Mouse (Mus musculus): ENCODE measurements around the gene Bad.
A peak's percentile ranks its signal among the peaks of the same experiment; 100 is the strongest.
"Not testable (repeated sequence)": the region's sequence is repeated elsewhere in the genome, so short reads cannot be mapped to it uniquely, and the experiment has no call there.

The Bad gene

DNA sequence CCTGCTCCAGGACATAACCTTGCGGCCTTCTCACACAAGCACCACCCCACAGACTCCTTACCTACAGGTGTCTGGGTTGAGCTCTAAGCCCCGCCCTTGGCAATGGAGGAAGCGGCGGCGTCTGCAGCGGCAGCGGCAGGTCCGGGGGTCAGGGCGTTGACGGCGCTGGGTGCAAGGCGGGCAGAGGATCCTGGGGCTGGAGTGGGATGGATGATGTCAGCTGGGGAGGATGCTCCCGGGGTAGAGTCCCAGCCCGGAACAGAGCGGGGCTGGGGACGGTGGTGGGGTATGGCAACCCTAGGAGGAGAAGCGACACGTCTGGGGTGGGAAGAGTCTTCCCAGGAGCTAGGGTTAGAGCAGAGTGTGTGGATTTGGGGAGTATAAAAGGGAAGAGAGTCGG is 43.6 kb downstream of the Bad start:
- DNase-seq (ENCODE audit: low spot score in 2 of 2): no peak

DNA sequence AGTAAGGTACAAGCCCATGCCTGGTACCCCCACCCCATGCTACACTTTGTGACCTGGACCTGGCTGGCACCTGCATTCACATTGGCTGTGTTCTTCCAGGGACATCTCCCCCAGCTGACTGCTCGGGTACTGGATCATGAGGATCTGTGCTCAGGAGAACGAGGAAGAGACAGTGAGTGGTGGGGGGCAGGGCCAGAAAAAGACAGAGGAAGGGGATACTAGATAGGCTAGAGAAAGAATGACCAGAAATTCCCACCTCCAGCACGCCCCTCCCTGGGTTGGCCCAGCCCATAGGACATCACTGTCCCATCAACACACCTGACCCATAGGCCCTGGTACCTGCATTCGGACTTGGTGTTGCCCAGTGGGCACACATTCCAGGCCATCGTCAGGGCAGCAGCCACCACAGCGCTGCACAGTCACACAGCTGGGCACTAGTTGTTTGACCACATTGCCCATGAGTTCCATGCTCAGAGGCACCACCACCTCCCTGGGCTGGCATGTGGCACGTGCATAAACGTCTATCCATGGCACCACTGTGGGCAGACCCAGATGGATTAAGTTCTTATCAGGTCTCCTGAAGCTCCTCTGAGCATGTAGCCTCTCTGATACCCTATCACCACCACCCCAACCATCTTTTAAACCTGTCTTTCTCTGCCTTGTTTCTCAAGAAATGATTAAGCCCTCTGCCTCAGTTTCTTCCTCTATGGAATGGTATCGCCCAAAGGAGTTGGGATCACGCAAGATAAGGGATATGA is 44.5 kb downstream of the Bad start:
- DNase-seq (ENCODE audit: low spot score in 2 of 2): no peak

DNA sequence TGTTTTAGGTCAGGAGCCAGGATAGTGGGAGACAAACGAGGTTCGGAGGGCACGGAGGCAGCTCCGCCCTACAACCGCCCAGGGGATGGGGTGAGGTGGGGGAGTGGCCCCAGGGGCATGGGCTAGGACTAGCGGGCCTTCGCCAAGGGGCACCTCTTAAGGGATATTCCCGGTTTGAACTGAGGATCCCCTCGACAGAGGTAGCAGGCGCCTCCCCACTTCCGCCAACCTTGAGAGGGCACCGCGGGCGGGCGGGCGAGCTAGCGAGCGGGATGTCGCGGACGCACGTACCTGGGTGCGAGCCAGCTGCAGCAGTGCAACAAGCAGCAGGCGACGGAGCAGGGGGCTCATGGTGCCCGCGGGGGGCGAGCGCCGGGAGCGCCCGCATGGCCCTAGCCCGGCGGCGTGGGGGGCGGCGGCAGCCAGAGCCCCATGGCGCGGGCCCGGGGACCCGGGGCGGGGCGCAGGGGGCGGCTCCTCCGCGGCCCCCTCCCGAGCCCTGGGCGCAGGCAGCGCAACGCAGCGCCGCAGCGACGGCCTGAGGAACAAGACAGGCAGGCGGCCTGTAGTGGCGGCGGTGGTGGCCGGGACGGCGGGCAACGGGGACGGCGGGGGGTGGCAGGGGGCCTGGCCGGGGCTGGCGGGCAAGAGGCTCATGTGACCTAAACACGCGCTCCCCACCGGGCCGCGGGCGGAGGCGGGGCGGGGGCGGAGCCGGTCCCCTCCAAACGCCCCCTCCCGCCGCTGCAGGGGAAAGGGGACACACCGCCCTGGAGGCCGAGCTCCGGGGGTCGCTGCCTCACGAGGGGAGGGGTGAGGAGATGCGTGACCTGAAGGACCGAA is 45.6 kb downstream of the Bad start, which contains the start of gene Vegfb:
TSS of gene Vegfb (minus strand) at position 591 of the 843 bp plus-strand sequence.
- peak; percentile 48 to 74 for DNase-seq (ENCODE audit: low spot score in 2 of 2)

DNA sequence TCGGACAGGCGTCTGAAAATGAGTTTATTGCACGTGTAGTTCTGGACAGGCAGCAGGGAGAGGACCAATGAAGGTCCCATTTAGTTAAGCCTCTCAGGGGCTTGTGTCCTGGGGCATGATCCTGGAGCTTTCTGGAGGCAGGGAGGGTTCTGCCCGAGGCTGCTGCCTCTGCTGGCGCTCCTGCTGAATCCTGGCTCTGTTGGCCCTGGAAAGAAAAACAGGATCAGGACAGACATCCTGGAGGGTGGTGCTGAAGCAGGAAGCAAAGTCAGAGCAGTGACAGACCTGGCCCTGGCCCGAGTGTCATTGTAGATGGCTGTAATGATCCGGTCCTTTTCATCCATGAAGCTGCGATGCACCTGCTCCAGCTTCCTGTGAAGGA is 46.2 kb downstream of the Bad start:
- DNase-seq (ENCODE audit: low spot score in 2 of 2): no peak

DNA sequence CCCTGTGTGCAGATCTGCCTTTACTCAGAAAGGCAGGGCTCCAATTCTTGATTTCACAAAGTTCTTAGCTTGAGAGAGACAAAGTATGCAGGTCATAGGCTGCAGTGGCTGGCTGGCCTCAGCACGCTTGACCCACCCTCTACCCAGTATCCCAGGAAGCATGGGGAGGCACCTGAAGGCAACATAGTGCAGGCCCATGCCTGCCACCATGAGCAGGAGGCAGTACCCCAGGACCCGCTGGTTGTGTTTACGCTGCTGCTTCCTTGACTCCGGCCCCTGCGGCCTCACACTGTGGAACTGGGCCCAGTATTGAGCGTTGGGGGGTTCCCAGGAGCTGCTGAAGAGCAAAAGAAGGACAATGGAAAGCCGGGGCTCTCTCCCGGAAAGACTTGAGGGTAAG is 47.6 kb downstream of the Bad start:
- DNase-seq (ENCODE audit: low spot score in 2 of 2): peak in 1 of 2 experiments; percentile 71

DNA sequence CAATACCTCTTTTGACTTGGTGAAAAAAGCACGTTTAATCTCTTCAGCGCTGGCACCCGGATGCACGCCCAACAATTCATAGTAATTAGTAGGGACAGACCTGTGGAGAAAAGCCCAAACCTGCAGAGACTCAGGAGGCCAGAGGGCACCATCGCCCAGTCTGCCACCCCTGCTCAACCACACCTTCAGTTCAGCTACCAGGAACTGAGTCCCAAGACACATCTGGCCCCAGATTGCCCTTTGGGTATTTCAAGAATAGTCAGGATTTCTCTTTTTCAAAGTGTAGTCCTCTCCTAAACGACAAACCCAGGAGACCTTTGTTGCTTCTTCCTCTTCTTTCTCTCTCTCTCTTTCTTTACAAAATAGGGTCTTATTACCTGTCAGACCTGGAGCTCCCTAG is 49.1 kb downstream of the Bad start:
- DNase-seq (ENCODE audit: low spot score in 2 of 2): no peak

DNA sequence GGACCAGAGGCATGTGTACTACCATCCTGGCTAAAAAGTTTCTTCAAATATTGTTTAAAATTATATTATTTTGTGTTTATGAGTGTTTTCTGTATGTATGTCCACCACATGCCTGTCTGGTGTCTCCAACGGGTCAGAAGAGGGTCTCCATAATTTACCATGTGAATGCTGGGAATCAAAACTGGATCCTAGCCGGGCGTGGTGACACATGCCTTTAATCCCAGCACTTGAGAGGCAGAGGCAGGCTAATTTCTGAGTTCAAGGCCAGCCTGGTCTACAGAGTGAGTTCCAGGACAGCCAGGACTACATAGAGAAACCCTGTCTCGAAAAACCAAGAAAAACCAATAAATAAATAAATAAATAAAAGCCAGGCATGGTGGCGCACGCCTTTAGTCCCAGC is 49.5 kb downstream of the Bad start:
- DNase-seq (ENCODE audit: low spot score in 2 of 2): not testable (repeated sequence)

DNA sequence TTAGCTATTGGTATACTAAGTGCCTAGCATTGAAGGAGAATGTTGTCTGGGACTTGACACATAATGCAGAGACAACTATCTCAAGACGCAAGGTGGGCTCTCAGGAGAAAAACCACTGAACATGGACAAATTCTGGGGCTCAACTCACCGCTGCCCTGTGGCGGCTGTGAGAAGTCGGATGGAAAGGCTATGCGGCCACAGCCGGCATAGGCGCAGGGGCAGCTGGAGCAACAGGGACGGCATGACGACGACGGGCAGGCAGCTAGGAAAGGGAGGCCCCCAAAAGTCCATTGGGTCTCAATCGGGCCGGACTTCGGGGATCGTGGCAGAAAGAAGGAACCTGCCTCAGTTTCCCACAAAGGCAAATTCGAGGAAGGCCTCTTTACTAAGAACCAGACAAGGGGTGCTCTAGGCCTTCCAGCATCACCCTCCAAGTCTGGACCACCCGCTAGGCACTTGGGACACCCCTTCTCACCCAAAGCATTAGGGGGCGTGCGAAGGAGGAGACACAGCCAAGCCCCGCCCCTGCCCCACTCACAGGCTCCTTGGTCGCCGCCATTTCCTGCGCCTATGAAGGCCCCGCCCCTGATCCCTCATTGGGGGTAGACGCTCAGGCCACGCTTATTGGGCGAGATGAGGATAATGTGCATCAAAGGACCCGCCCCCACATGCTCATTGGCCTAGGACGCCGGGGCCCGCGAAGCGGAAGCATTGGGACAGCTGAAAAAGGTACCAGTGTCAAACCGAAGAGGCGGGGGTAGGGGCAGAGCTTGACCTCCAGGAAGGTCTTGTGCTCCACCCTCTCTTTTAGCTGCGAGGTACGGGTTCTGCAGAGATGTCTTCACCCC is 50.6 kb downstream of the Bad start, which contains the start of gene Dnajc4:
TSS of gene Dnajc4 (minus strand) at position 562 of the 848 bp plus-strand sequence.
- peak; percentile 89 to 95 for DNase-seq (ENCODE audit: low spot score in 2 of 2)

DNA sequence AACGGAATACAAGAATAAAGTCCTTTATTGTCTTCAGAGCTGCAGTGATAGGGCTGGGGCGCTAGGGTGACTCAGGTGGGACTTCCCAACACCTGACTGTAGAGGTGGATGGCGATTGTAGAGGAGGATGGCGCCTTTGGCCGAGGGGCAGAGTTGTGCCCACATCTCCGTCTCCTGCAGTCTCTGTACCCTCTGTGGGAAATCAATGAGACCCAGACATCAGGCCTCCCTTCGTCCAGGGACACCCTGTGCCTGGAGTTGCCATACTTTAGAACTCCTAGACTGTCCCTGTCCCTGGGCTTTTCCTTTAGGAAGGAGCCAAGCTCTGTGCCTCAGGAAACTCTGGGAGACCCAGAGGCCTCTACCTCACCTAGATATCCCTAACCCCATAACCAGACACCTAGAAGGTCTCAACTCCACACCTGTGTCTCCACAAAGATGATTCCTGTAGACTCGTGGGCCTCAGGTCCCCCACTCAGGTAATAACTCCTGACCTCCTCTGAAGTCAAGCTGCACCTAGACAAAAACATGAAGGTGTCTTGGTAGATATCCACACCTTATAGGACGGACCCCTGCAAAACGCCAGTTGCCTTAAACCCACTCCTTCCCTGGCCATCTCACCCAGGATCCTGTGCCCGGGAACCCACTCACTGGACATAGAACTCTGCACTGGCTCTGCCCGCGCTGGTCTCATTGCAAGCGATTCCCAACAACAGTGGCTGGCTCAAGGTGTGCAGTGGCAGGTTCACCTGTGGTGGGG is 51.5 kb downstream of the Bad start:
- no peak for DNase-seq (ENCODE audit: low spot score in 2 of 2)

DNA sequence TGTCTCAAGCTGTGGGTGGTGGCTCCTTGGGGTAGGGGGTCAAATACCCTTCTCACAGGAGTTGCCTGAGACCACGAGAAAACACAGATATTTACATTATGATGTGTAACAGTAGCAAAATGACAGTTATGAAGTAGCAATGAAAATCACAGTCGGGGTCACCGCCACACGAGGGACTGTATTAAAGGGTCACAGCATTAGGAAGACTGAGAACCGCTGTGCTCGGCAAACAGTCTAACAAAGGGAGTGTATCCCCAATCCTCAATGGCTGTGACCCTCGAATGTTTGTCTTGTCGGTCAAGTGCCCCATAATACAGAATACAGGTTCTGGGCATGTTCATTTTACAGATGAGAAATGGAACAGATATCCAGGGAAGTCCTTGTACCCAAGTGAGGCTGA is 52.3 kb downstream of the Bad start:
- no peak for DNase-seq (ENCODE audit: low spot score in 2 of 2)

DNA sequence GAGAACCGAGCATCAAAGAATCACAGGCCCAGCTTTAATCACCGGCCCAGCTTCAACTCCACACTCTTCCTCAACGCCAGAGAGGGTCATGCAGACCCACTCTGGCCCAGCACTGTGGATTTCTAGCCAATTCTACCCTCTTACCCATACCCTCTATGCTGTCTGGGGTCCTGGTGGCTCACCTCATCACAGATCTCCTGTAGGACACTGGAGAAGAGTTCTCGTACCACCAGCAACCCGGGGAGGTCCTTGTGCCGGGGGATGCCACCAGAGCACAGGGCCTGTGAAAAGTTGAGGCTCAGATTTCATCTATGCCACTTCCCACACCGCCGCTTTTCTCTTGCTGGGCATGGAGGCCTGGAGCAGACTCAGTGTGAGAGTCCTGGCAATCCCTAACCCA is 52.8 kb downstream of the Bad start:
- no peak for DNase-seq (ENCODE audit: low spot score in 2 of 2)

DNA sequence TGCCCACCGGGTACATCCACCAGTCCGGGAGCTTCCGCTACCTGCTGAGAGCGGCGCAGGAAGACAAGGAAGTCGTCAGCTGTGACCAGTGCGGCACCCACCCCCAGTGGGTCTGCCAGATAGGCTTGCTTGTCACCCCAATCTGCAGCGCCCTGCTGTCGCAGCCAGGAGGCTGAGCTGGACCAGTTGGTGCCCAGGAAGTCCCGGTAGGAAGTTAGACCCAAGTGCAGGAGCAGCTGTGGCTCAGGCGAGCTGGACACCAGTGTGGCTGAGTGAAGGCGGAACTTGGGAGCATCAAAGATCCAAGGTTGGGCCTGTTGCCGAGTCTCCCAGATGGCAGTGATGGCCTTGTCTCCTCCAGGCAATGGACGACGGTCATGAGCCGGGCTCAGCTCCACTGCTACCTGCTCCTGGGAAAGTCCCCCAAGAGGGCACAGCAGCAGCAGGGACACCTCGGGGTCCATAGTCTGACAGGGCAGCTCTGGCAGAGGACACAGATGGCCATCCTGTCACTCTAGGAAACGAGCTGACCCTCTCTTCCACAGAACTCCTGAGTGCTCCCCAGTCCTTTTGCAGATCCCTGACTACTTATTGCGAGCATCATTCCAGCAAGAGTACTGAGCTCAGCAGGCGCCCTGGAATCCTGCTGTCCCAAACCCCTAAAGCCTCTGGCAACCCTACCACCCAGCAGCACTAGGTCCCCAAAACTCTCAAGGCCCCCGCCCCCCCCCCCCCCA is 53.8 kb downstream of the Bad start:
- no peak for DNase-seq (ENCODE audit: low spot score in 2 of 2)

DNA sequence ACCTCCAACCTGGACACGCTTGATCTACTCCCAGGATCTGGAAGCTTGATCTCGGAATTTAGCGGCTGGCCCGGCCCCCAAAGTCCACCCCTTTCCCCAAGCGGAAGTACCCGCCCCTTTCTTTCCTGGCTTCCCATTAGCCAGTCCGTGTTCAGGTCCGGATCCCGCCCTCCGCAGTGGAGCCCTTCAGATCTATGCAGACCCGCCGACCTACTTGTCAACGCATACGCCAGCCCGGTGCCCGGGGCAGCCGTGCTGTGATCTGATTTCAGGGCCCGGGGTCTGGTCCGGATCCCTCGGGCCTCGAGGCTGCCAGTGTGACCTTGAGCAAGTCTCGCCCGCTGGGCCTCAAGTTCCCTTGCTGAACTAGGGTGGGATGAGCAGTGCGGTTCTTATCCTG is 54.3 kb downstream of the Bad start, which contains the start of the genes Nudt22 and Trpt1:
TSS of gene Nudt22 (minus strand) at position 112 of the 400 bp plus-strand sequence.
TSS of gene Trpt1 (plus strand) at position 126 of the 400 bp plus-strand sequence.
- peak; percentile 81 to 83 for DNase-seq (ENCODE audit: low spot score in 2 of 2)

DNA sequence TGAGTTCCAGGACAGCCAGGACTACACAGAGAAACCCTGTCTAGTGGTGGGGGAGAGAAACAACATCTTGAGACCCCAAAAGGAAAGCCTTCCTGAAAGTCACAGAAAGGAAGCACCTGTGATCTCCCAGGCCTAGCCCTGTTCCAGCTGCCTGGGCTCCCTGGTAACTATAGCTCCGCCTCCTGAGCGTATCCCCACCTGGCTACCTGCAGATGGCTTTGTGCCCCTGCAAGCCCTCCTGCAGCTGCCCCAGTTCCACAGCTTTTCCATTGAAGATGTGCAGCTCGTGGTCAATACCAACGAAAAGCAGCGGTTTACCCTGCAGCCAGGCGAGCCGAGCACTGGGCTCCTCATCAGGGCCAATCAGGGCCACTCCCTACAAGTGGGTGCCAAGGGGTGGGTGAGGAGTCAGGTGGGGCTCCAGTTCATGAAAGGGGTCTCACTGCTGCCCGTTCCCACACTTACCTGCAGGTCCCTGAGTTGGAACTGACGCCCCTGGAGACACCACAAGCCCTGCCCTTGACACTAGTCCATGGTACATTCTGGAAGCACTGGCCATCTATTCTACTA is 56.1 kb downstream of the Bad start:
- no peak for DNase-seq (ENCODE audit: low spot score in 2 of 2)

DNA sequence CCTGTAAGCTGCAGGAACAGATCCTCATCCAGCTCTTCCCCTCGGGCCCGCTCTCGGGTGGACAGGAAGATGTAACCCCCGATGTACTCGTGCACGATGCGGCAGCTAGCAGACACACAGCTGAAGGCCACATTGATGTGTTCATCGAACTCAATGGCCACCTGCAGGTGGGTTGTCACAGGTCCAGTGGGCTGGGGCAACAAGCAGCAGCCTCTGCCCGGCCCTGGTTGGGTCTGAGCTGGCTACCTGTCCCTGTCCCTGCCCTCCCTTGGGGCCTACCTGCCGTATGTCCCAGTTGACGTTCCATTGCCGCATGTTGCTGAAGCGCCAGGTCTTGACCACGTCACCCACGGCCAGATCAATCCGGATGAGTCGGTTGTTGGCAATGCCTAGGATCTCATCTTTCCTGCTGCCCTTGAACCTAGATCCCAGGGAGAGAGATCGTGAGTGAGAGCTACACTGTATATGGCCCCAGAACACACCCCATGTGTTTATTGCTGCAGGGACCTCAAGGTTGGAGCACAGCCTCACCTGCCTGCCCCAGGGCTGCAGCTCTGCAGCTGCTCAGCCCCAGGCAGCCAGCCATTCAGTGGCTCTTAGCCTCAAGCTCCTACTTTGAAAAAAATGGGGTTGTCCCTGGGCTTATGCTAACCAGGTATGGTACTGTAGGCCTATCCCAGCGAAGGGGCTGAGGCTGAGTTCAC is 57.9 kb downstream of the Bad start:
- DNase-seq (ENCODE audit: low spot score in 2 of 2): no peak

All from urinary bladder, adult 18-20 months (tissue).